Mouse (Mus musculus): Measurements from ENCODE around the gene Ubxn10. TPM values are rescaled to one million over a fixed set of nuclear protein-coding genes. Genes with fewer than 3 reads are reported as not detected.

The Ubxn10 gene
- total RNA-seq, 4 experiments from 2014 or later: 2.3 to 3.3 (median 2.8) TPM

GRCm38 (mm10) chr4:138702031-138702430, 34.9 kb downstream of the Ubxn10 start:
- DNase-seq (ENCODE audit: low spot score): no peak

- no peak for DNase-seq (ENCODE audit: low spot score)
These were observed 35.9 kb downstream of the Ubxn10 start for GRCm38 (mm10) chr4:138701111-138701510.

GRCm38 (mm10) chr4:138700184-138700982, 36.6 kb downstream of the Ubxn10 start:
- DNase-seq (ENCODE audit: low spot score): peak; percentile 47

GRCm38 (mm10) chr4:138698296-138698695, 38.7 kb downstream of the Ubxn10 start:
- no peak for DNase-seq (ENCODE audit: low spot score)

- no peak for DNase-seq (ENCODE audit: low spot score)
These were observed 39.7 kb downstream of the Ubxn10 start for GRCm38 (mm10) chr4:138697166-138697860.

GRCm38 (mm10) chr4:138696720-138697119, 40.2 kb downstream of the Ubxn10 start:
- DNase-seq (ENCODE audit: low spot score): no peak

- DNase-seq (ENCODE audit: low spot score): no peak
These were observed 43.8 kb downstream of the Ubxn10 start for GRCm38 (mm10) chr4:138693043-138693692.

GRCm38 (mm10) chr4:138691443-138692181, 45.4 kb downstream of the Ubxn10 start:
- DNase-seq (ENCODE audit: low spot score): no peak

GRCm38 (mm10) chr4:138690561-138690960, 46.4 kb downstream of the Ubxn10 start:
- DNase-seq (ENCODE audit: low spot score): no peak

- no peak for DNase-seq (ENCODE audit: low spot score)
These were observed 47.9 kb downstream of the Ubxn10 start for GRCm38 (mm10) chr4:138689094-138689512.

- DNase-seq (ENCODE audit: low spot score): no peak
These were observed 51.2 kb downstream of the Ubxn10 start for GRCm38 (mm10) chr4:138685813-138686212.

GRCm38 (mm10) chr4:138682760-138683159, 54.2 kb downstream of the Ubxn10 start:
- DNase-seq (ENCODE audit: low spot score): no peak

- no peak for DNase-seq (ENCODE audit: low spot score)
These were observed 56.8 kb downstream of the Ubxn10 start for GRCm38 (mm10) chr4:138680124-138680523.

- no peak for DNase-seq (ENCODE audit: low spot score)
These were observed 59.4 kb downstream of the Ubxn10 start for GRCm38 (mm10) chr4:138677579-138677978.

GRCm38 (mm10) chr4:138676480-138676879, 60.5 kb downstream of the Ubxn10 start:
- DNase-seq (ENCODE audit: low spot score): no peak

GRCm38 (mm10) chr4:138672160-138672559, 64.8 kb downstream of the Ubxn10 start:
- no peak for DNase-seq (ENCODE audit: low spot score)

- DNase-seq (ENCODE audit: low spot score): no peak
These were observed 66.7 kb downstream of the Ubxn10 start for GRCm38 (mm10) chr4:138670093-138670889.

GRCm38 (mm10) chr4:138666521-138666920, 70.4 kb downstream of the Ubxn10 start:
- DNase-seq (ENCODE audit: low spot score): no peak

- DNase-seq (ENCODE audit: low spot score): no peak
These were observed 76.9 kb downstream of the Ubxn10 start for GRCm38 (mm10) chr4:138659936-138660602.
